Mouse (Mus musculus): ENCODE measurements around the gene Fis1.

Gene Fis1

DNA sequence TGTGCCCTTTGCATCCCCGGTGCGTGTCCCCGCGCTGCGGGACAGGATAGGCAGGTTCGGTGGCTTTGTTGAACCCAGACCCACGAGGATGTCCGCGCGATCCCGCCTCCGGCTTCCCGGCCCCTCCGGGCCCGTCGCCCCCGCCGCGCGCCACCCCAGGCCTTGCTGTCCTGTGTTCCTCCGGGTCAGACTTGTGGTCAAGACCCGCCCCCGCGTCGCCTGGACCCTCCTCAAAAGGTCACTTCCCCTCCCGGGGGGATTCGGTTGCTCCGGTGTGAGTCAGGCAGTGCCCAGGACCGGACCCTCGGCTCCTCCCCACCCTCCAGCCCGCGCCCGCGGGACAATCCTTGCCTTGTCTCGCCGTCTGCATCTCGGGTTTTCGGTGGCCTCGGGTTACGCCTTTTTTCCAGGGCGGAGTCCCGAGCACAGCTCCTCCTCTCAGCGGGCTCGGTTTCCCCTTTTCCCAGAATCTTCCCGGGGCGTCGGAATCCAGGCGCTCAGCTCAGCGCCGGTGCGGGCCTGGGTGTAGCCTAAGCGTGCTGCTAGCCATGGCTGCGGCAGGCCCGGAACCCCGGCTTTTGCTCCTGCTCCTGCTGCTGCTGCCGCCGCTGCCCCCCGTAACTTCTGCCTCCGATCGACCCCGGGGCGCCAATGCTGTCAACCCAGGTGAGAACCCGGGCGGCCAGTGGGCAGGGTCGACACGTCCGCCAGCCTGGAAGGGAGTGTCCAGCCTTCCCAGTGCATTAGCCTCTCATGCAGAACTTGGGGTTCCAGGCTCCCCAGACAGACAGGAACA is 34.3 kb downstream of the Fis1 start:
- H3K9me3 ChIP-seq (ENCODE audit: low read length) = no peaks in the 10 kb centered on the region
- peaks cover 74% of the 10 kb centered on the region for H3K36me3 ChIP-seq (ENCODE audit: insufficient read depth, low read length)
- peak overlapping the region; percentile 96 for H3K4me3 ChIP-seq (replicated peaks; ENCODE audit: low read length)
- H3K27me3 ChIP-seq (ENCODE audit: insufficient read depth, low read length) = no peaks in the 10 kb centered on the region
- H3K4me1 ChIP-seq (replicated peaks; ENCODE audit: low read depth, low read length) = peaks cover 59% of the 10 kb centered on the region
- TF ChIP-seq NANOG (IDR thresholded peaks at IDR 0.05; ENCODE audit: borderline replicate concordance, low read length) (no peak), POU5F1 (IDR thresholded peaks at IDR 0.05; ENCODE audit: borderline replicate concordance, low read length) (no peak), CTCF (conservative IDR thresholded peaks at IDR 0.05; ENCODE audit: low read length) (no peak)

DNA sequence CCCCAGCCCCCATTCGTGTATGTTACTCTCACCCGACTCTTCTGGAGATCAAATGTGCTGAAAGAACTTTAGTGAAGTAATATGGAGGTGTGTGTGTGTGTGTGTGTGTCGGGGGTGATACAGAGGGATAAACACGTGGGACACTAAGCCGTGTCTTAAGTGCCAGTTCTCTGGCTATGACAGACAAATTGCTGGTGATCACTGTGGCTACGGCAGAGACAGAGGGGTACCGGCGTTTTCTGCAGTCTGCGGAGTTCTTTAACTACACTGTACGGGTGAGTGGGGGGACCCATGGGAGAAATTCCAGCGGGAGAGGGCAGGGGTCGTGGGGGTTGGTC is 34.8 kb downstream of the Fis1 start, which contains the start of gene Znhit1:
Gene Znhit1, minus strand, starts transcription at position 88 of the 338 bp plus-strand sequence.
- Histone ChIP-seq H3K4me3 (replicated peaks; ENCODE audit: low read length) (peak within 1 kb of the TSS; percentile 96), H3K36me3 (ENCODE audit: insufficient read depth, low read length) (peaks cover 77% of the 10 kb centered on the region), H3K4me1 (replicated peaks; ENCODE audit: low read depth, low read length) (peaks cover 53% of the 10 kb centered on the region), H3K9me3 (ENCODE audit: low read length) (no peaks in the 10 kb centered on the region), H3K27me3 (ENCODE audit: insufficient read depth, low read length) (no peaks in the 10 kb centered on the region)
- TF ChIP-seq POU5F1 (IDR thresholded peaks at IDR 0.05; ENCODE audit: borderline replicate concordance, low read length) (no peak), CTCF (conservative IDR thresholded peaks at IDR 0.05; ENCODE audit: low read length) (no peak), NANOG (IDR thresholded peaks at IDR 0.05; ENCODE audit: borderline replicate concordance, low read length) (no peak)

DNA sequence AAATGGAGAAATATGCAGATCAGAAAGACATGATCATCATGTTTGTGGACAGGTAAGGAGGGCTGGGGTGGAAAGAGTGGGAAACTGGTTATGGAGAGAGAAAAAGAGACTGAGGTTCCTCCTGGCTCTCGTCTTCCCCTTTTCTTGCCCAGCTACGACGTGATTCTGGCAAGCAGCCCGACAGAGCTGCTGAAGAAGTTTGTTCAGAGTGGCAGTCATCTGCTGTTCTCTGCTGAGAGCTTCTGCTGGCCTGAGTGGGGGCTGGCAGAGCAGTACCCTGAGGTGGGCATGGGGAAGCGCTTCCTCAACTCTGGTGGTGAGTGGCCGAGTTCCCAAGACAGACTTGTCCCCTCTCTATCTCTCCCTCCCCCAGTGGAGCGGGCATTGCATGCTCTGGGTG is 35.3 kb downstream of the Fis1 start:
- Histone ChIP-seq H3K4me3 (replicated peaks; ENCODE audit: low read length) (peak overlapping the region; percentile 96), H3K27me3 (ENCODE audit: insufficient read depth, low read length) (no peaks in the 10 kb centered on the region), H3K4me1 (replicated peaks; ENCODE audit: low read depth, low read length) (peaks cover 51% of the 10 kb centered on the region), H3K9me3 (ENCODE audit: low read length) (no peaks in the 10 kb centered on the region), H3K36me3 (ENCODE audit: insufficient read depth, low read length) (peaks cover 77% of the 10 kb centered on the region)
- TF ChIP-seq CTCF (conservative IDR thresholded peaks at IDR 0.05; ENCODE audit: low read length) (no peak), NANOG (IDR thresholded peaks at IDR 0.05; ENCODE audit: borderline replicate concordance, low read length) (no peak), POU5F1 (IDR thresholded peaks at IDR 0.05; ENCODE audit: borderline replicate concordance, low read length) (no peak)

DNA sequence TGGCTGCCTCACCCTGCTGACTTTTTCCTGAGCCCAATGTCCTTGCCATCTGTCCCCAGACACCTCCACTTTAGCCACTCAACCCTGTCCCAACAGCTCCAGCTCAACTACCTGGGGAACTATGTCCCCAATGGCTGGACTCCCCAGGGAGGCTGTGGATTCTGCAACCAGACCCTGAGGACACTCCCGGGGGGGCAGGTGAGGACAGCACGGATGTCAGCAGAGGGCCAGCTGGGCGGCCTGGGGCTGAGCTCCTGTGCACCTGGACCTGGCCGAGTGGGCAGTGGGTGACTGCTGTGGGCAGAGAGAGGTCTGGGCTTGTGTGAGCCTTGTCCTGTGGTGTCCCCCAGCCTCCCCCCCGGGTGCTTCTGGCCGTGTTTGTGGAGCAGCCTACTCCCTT is 36.7 kb downstream of the Fis1 start:
- no peak for TF ChIP-seq POU5F1 (IDR thresholded peaks at IDR 0.05; ENCODE audit: borderline replicate concordance, low read length)
- TF ChIP-seq CTCF (conservative IDR thresholded peaks at IDR 0.05; ENCODE audit: low read length) = no peak
- TF ChIP-seq NANOG (IDR thresholded peaks at IDR 0.05; ENCODE audit: borderline replicate concordance, low read length) = no peak
- Histone ChIP-seq H3K27me3 (ENCODE audit: insufficient read depth, low read length) (no peaks in the 10 kb centered on the region), H3K4me3 (replicated peaks; ENCODE audit: low read length) (no peak overlapping the region), H3K4me1 (replicated peaks; ENCODE audit: low read depth, low read length) (peaks cover 55% of the 10 kb centered on the region), H3K36me3 (ENCODE audit: insufficient read depth, low read length) (peaks cover 77% of the 10 kb centered on the region), H3K9me3 (ENCODE audit: low read length) (no peaks in the 10 kb centered on the region)

DNA sequence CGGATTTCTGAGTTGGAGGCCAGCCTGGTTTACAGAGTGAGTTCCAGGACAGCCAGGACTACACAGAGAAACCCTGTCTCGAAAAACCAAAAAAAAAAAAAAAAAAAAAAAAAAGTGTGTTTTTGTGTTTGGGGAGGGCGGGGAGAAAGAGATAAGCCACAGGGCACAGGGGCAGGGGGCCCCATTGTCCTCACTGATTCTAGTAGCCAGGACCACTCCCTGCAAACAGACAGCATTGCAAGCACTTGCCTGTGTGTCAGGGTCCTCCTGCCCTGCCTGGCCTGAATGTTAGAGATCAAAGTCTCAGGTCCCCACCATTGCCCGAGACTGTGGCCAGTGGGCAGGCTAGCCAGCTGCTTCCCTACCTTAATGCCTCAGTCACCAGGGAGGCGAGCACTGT is 46.4 kb downstream of the Fis1 start:
- Histone ChIP-seq H3K36me3 (ENCODE audit: insufficient read depth, low read length) (peaks cover 25% of the 10 kb centered on the region), H3K4me1 (replicated peaks; ENCODE audit: low read depth, low read length) (peaks cover 59% of the 10 kb centered on the region), H3K4me3 (replicated peaks; ENCODE audit: low read length) (peak overlapping the region; percentile 71; the same call in 1 of the 2 replicates), H3K9me3 (ENCODE audit: low read length) (no peaks in the 10 kb centered on the region), H3K27me3 (ENCODE audit: insufficient read depth, low read length) (no peaks in the 10 kb centered on the region)
- TF ChIP-seq NANOG (IDR thresholded peaks at IDR 0.05; ENCODE audit: borderline replicate concordance, low read length) = no peak
- TF ChIP-seq POU5F1 (IDR thresholded peaks at IDR 0.05; ENCODE audit: borderline replicate concordance, low read length) = no peak
- TF ChIP-seq CTCF (conservative IDR thresholded peaks at IDR 0.05; ENCODE audit: low read length) = no peak

DNA sequence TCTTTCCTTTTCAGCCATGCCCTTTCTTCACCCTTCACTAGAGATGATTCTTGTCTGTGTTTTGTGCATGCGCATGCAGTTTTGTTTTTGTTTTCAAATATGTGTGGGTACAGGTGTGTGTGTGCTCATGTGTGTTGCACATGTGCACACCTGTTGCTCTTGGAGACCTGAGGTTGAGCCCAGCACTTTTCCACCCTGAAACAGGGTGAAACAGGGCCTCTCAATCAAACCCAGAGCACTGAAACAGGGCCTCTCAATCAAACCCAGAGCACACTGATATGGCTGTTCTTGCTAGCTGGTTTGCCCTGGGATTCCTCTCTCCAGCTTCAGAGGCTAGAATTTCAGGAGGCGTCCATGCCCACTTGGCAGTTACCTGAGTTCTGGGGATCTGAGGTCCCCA is 47.5 kb downstream of the Fis1 start:
- TF ChIP-seq CTCF (conservative IDR thresholded peaks at IDR 0.05; ENCODE audit: low read length) = no peak
- no peak for TF ChIP-seq POU5F1 (IDR thresholded peaks at IDR 0.05; ENCODE audit: borderline replicate concordance, low read length)
- TF ChIP-seq NANOG (IDR thresholded peaks at IDR 0.05; ENCODE audit: borderline replicate concordance, low read length) = no peak
- Histone ChIP-seq H3K9me3 (ENCODE audit: low read length) (no peaks in the 10 kb centered on the region), H3K4me1 (replicated peaks; ENCODE audit: low read depth, low read length) (peaks cover 51% of the 10 kb centered on the region), H3K27me3 (ENCODE audit: insufficient read depth, low read length) (no peaks in the 10 kb centered on the region), H3K4me3 (replicated peaks; ENCODE audit: low read length) (peak overlapping the region; percentile 69), H3K36me3 (ENCODE audit: insufficient read depth, low read length) (peaks cover 14% of the 10 kb centered on the region)

DNA sequence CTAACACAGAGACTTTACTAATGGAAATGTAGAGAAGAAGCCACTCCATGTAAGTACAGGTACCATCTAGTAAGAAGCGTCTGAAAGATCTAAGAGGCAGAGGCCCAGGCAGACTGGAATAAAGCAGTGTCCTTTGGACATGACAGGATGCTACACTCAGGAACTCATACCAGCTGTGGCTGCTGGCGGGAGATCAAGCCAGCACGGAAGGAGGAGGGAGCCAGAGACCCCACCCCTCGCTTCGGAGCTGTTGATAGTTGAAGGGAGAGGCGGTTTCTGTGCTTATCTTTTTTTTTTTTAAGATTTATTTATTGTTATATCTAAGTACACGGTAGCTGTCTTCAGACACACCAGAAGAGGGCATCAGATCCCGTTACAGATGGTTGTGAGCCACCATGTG is 54.2 kb downstream of the Fis1 start:
- H3K9me3 ChIP-seq (ENCODE audit: low read length) = no peaks in the 10 kb centered on the region
- 0 out of 2 replicates have a peak, but pooled peaks cover under 1% of the 10 kb centered on the region for H3K27me3 ChIP-seq (ENCODE audit: insufficient read depth, low read length)
- no peak overlapping the region for H3K4me3 ChIP-seq (replicated peaks; ENCODE audit: low read length)
- TF ChIP-seq POU5F1 (IDR thresholded peaks at IDR 0.05; ENCODE audit: borderline replicate concordance, low read length) (no peak), NANOG (IDR thresholded peaks at IDR 0.05; ENCODE audit: borderline replicate concordance, low read length) (no peak), CTCF (conservative IDR thresholded peaks at IDR 0.05; ENCODE audit: low read length) (no peak)
- no peaks in the 10 kb centered on the region for H3K36me3 ChIP-seq (ENCODE audit: insufficient read depth, low read length)
- peaks cover 25% of the 10 kb centered on the region for H3K4me1 ChIP-seq (replicated peaks; ENCODE audit: low read depth, low read length)

DNA sequence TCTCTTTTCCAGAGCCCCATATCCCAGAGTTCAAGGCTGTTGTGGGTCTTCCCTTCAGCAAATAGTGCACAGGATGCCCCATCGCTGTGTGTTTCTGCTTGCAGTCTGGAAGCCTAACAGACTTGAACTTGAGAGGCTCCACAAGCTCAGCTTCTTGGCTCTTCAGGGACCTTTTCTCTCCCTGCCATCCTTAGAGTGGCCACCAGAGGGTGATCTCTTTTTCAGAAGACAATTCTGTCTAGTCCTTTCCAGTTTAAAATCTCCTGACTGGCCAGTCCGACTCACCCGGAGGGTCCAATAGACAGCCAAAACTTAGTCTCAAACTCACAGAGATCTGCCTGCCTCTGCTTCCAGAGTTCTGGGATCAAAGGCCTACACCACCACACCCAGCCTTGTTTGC is 56.9 kb downstream of the Fis1 start:
- TF ChIP-seq CTCF (conservative IDR thresholded peaks at IDR 0.05; ENCODE audit: low read length) (peak; percentile 87), POU5F1 (IDR thresholded peaks at IDR 0.05; ENCODE audit: borderline replicate concordance, low read length) (no peak), NANOG (IDR thresholded peaks at IDR 0.05; ENCODE audit: borderline replicate concordance, low read length) (no peak)
- no peaks in the 10 kb centered on the region for H3K36me3 ChIP-seq (ENCODE audit: insufficient read depth, low read length)
- peaks cover 23% of the 10 kb centered on the region for H3K4me1 ChIP-seq (replicated peaks; ENCODE audit: low read depth, low read length)
- 0 out of 2 replicates have a peak, but pooled peaks cover 4% of the 10 kb centered on the region for H3K27me3 ChIP-seq (ENCODE audit: insufficient read depth, low read length)
- peaks cover 3% of the 10 kb centered on the region; the same call in 1 of the 2 replicates for H3K9me3 ChIP-seq (ENCODE audit: low read length)
- H3K4me3 ChIP-seq (replicated peaks; ENCODE audit: low read length) = no peak overlapping the region
